Mouse (Mus musculus) ES-CJ7 (cell line): Measurements from ENCODE around the gene Iqcf1.
A peak's percentile ranks its signal among the peaks of the same experiment; 100 is the strongest.
"Not testable (repeated sequence)": the region's sequence is repeated elsewhere in the genome, so short reads cannot be mapped to it uniquely, and the experiment has no call there.

Source experiments
- DNase-seq: peaks from one replicate; pipeline ENCODE4 v3.0.0; 2011; ENCODE audit warnings: low read depth, low spot score

Iqcf1 gene

GRCm38 (mm10) chr9:106481676-106482075, 18.1 kb upstream of the Iqcf1 start:
- no peak for DNase-seq

GRCm38 (mm10) chr9:106482578-106483115, 17.1 kb upstream of the Iqcf1 start:
- DNase-seq, result no peak

- DNase-seq, result no peak
Observed at GRCm38 (mm10) chr9:106483136-106483535, 16.6 kb upstream of the Iqcf1 start.

GRCm38 (mm10) chr9:106483606-106484005, 16.2 kb upstream of the Iqcf1 start:
- no peak for DNase-seq

- DNase-seq, result peak; percentile 40
Observed at GRCm38 (mm10) chr9:106485076-106485475, 14.7 kb upstream of the Iqcf1 start.

- DNase-seq, result not testable (repeated sequence)
Observed at GRCm38 (mm10) chr9:106487602-106488001, 12.2 kb upstream of the Iqcf1 start.

- no peak for DNase-seq
Observed at GRCm38 (mm10) chr9:106501846-106502245, 2.1 kb downstream of the Iqcf1 start.

- peak; percentile 53 for DNase-seq
Observed at GRCm38 (mm10) chr9:106504246-106504645, 4.5 kb downstream of the Iqcf1 start.

- no peak for DNase-seq
Observed at GRCm38 (mm10) chr9:106509356-106509755, 9.6 kb downstream of the Iqcf1 start.

GRCm38 (mm10) chr9:106512729-106513450, 13.1 kb downstream of the Iqcf1 start:
- DNase-seq, result no peak

GRCm38 (mm10) chr9:106513566-106513965, 13.8 kb downstream of the Iqcf1 start:
- no peak for DNase-seq

- no peak for DNase-seq
Observed at GRCm38 (mm10) chr9:106514273-106514672, 14.5 kb downstream of the Iqcf1 start, which contains the start of gene Iqcf5. Iqcf5 (plus strand) TSS chr9:106514573.

GRCm38 (mm10) chr9:106519433-106519832, 19.7 kb downstream of the Iqcf1 start:
- no peak for DNase-seq

- DNase-seq, result no peak
Observed at GRCm38 (mm10) chr9:106519909-106520308, 20.1 kb downstream of the Iqcf1 start.

GRCm38 (mm10) chr9:106531833-106532232, 32.1 kb downstream of the Iqcf1 start:
- DNase-seq, result peak; percentile 79

GRCm38 (mm10) chr9:106534296-106534695, 34.5 kb downstream of the Iqcf1 start:
- DNase-seq, result peak; percentile 58

- no peak for DNase-seq
Observed at GRCm38 (mm10) chr9:106534975-106535374, 35.2 kb downstream of the Iqcf1 start.
